26 mouse cellular contexts compared by ENCODE assay signal in the genomic region with DNA sequence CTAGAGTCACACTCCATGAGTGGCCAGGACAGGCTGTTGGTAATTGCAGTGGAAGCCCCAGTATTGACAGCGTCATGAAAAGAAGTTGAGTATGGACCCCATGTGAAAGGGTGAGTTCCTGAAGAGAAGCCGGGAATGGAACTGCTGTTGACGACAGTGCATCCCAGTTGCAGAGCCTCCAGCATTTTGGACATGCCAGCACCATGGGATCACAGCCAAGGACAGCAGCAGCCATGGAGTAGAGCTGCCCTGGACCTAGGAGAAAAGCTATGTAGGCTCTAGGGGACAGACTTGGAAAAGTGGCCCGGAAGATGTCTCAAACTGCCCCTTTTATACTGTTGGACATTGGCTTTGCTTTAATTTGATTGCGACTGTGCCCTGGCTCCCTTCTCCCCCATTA.
"Had no signal": no experiment of that assay in that cellular context is flagged by ENCODE, and none has a peak within 500 bp of the region (broad histone marks: within the 10 kb centered on the region; RNA-seq: fewer than 3 reads in every experiment).

No protein-coding gene starts in this region.

- H3K27me3 ChIP-seq: heart, embryonic 13.5 days; heart, embryonic 15.5 days; hindbrain, embryonic 13.5 days; hindbrain, embryonic 15.5 days; kidney, embryonic 15.5 days; limb, embryonic 13.5 days; limb, embryonic 15.5 days; liver, embryonic 12.5 days had no signal

- ATAC-seq: intestine, embryonic 16.5 days; liver, embryonic 12.5 days had no signal

- H3K9me3 ChIP-seq: heart, embryonic 13.5 days; heart, embryonic 15.5 days; hindbrain, embryonic 13.5 days; hindbrain, embryonic 15.5 days; kidney, embryonic 15.5 days; limb, embryonic 13.5 days; limb, embryonic 15.5 days; liver, embryonic 12.5 days had no signal

- H3K9ac ChIP-seq: heart, embryonic 13.5 days; heart, embryonic 15.5 days; hindbrain, embryonic 13.5 days; hindbrain, embryonic 15.5 days; kidney, embryonic 15.5 days; limb, embryonic 13.5 days; limb, embryonic 15.5 days; liver, embryonic 12.5 days; liver, embryonic 14.5 days had no signal

- H3K4me3 ChIP-seq: heart, adult 2 months; heart, embryonic 13.5 days; heart, embryonic 15.5 days; hindbrain, embryonic 13.5 days; hindbrain, embryonic 15.5 days; kidney, embryonic 15.5 days; limb, embryonic 13.5 days; limb, embryonic 15.5 days; liver, embryonic 12.5 days had no signal

- H3K4me1 ChIP-seq: heart, embryonic 13.5 days; heart, embryonic 15.5 days; limb, embryonic 13.5 days; limb, embryonic 15.5 days; liver, embryonic 12.5 days had no signal

- DNase-seq: gastrocnemius, postnatal 14 days; gastrocnemius, postnatal 36 days; heart, adult 11 months; heart, adult 2 months; heart, postnatal 14 days; heart, postnatal 36 days; kidney, adult 11 months; kidney, adult 2 months; kidney, adult 9 months; kidney, postnatal 14 days; kidney, postnatal 36 days; layer of hippocampus, adult 9-11 months; layer of hippocampus, postnatal 36 days; lung, adult 18-20 months had no signal

- H3K36me3 ChIP-seq: heart, embryonic 13.5 days; heart, embryonic 15.5 days; hindbrain, embryonic 13.5 days; hindbrain, embryonic 15.5 days; kidney, embryonic 15.5 days; limb, embryonic 13.5 days; limb, embryonic 15.5 days; liver, embryonic 12.5 days had no signal

- H3K4me2 ChIP-seq: heart, embryonic 11.5 days; heart, embryonic 13.5 days; heart, embryonic 15.5 days; hindbrain, embryonic 13.5 days; hindbrain, embryonic 15.5 days; kidney, embryonic 15.5 days; limb, embryonic 13.5 days; limb, embryonic 15.5 days; liver, embryonic 12.5 days had no signal

- H3K27ac ChIP-seq: heart, adult 2 months; heart, embryonic 13.5 days; heart, embryonic 15.5 days; hindbrain, embryonic 13.5 days; hindbrain, embryonic 15.5 days; kidney, embryonic 15.5 days; kidney, postnatal 0 days; limb, embryonic 13.5 days; limb, embryonic 15.5 days; liver, embryonic 12.5 days; liver, embryonic 14.5 days had no signal
